Mouse (Mus musculus): ENCODE measurements at regions not wholly inside any gene's neighbourhood (a gene's known extent, or its start where the extent isn't known, plus 50 kb on each side); places are given as distances from the start of the nearest gene placed in this dataset.

DNA sequence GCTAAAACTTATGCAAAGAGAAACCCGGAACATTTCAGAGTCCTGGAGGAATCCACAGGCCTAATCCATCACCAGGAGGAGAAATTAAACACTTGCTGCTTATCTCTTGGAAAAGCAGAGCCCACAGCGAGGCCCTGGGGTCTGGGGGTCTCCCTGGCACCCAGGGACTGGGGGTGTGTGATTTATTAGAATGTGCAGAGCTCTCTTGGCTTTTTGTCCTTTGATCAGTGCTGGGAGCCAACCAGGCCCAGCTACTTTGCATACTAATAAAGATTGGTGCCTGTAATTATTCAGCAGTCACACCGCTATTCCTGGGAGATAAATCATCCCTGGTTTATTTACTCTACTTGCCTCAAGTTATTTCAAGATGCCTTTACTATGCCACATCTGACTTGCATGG, 260.0 kb upstream of the Rbfox1 start:
- TF ChIP-seq CTCF (conservative IDR thresholded peaks at IDR 0.05; ENCODE audit: insufficient read depth, insufficient read length, low read depth, low read length) (no peak), POLR2A (IDR thresholded peaks at IDR 0.05; ENCODE audit: low read depth, low read length) (no peak)
